Mouse (Mus musculus) MEL (cell line): Measurements from ENCODE around the gene Gm7879.

Source experiments
- BHLHE40 ChIP-seq: IDR thresholded peaks from 2 replicates; pipeline ENCODE4 v1.6.1; 2012; ENCODE audit warnings: low read depth, mild to moderate bottlenecking, inconsistent platforms, low read length, improper control_type of control experiment, borderline replicate concordance
- CHD2 ChIP-seq: IDR thresholded peaks from 2 replicates; pipeline ENCODE4 v1.6.1; 2011; ENCODE audit warnings: low read length, improper control_type of control experiment
- CTCF ChIP-seq, 3 experiments: IDR thresholded peaks in 2 of 3; conservative IDR thresholded peaks in 1 of 3; 2 replicates each; pipeline ENCODE4 v1.5.1; 2011 to 2012; ENCODE audit warnings: low read length in 3 of 3, low read depth in 2 of 3, mild to moderate bottlenecking in 2 of 3, improper control_type of control experiment in 1 of 3, inconsistent platforms in 1 of 3, mixed read lengths in 1 of 3, moderate library complexity in 1 of 3; ENCODE audit not compliant: control insufficient read depth in 1 of 3, insufficient read depth in 1 of 3, poor library complexity in 1 of 3, severe bottlenecking in 1 of 3
- EP300 ChIP-seq, 2 experiments: IDR thresholded peaks; 2 replicates each; pipeline ENCODE4 v1.6.1; 2011; ENCODE audit warnings: improper control_type of control experiment in 2 of 2, low read length in 2 of 2, low read depth in 1 of 2, mild to moderate bottlenecking in 1 of 2
- MEF2A ChIP-seq: IDR thresholded peaks from 2 replicates; pipeline ENCODE4 v1.6.1; 2014; ENCODE audit warnings: low read depth, mild to moderate bottlenecking, inconsistent platforms, low read length, improper control_type of control experiment; ENCODE audit not compliant: poor library complexity, insufficient replicate concordance, severe bottlenecking; ENCODE audit errors: extremely low read depth
- MXI1 ChIP-seq: IDR thresholded peaks from 2 replicates; pipeline ENCODE4 v1.6.1; 2011; ENCODE audit warnings: mild to moderate bottlenecking, low read depth, low read length, improper control_type of control experiment
- POLR2A ChIP-seq, 2 experiments: IDR thresholded peaks; 2 replicates each; pipeline ENCODE4 v1.6.1; 2011 to 2012; ENCODE audit warnings: low read length in 2 of 2, mild to moderate bottlenecking in 2 of 2, control low read depth in 1 of 2, improper control_type of control experiment in 1 of 2, low read depth in 1 of 2, moderate library complexity in 1 of 2; ENCODE audit not compliant: control insufficient read depth in 1 of 2, insufficient read depth in 1 of 2, poor library complexity in 1 of 2
- POLR2AphosphoS2 ChIP-seq: IDR thresholded peaks from 2 replicates; pipeline ENCODE4 v1.6.1; 2011; ENCODE audit warnings: low read length, improper control_type of control experiment
- RAD21 ChIP-seq: IDR thresholded peaks from 2 replicates; pipeline ENCODE4 v1.6.1; 2011; ENCODE audit warnings: mild to moderate bottlenecking, low read depth, low read length, improper control_type of control experiment
- TBP ChIP-seq: IDR thresholded peaks from 2 replicates; pipeline ENCODE4 v1.8.0; 2011; ENCODE audit warnings: low read depth, low read length, improper control_type of control experiment
- TCF12 ChIP-seq: IDR thresholded peaks from 2 replicates; pipeline ENCODE4 v1.6.1; 2014; ENCODE audit warnings: low read depth, mild to moderate bottlenecking, inconsistent platforms, low read length, improper control_type of control experiment, moderate library complexity
- USF1 ChIP-seq: IDR thresholded peaks from 2 replicates; pipeline ENCODE4 v1.6.1; 2014; ENCODE audit warnings: low read depth, mild to moderate bottlenecking, inconsistent platforms, low read length, improper control_type of control experiment, moderate library complexity

GRCm38 (mm10) chr5:43895931-43896330 lies 17.0 kb upstream of the Gm7879 start:
- TF ChIP-seq POLR2A (IDR thresholded peaks at IDR 0.05; ENCODE audit: control insufficient read depth in 1 of 2, insufficient read depth in 1 of 2, low read depth in 1 of 2, low read length in 2 of 2, poor library complexity in 1 of 2) (no peak), TBP (no peak), CTCF (IDR thresholded peaks at IDR 0.05 in 2 of 3, conservative IDR thresholded peaks at IDR 0.05 in 1 of 3; ENCODE audit: control insufficient read depth in 1 of 3, insufficient read depth in 1 of 3, low read depth in 2 of 3, low read length in 3 of 3, poor library complexity in 1 of 3, severe bottlenecking in 1 of 3) (no peak), POLR2AphosphoS2 (no peak), EP300 (IDR thresholded peaks at IDR 0.05; ENCODE audit: low read depth in 1 of 2, low read length in 2 of 2) (no peak), MXI1 (no peak), MEF2A (no peak), USF1 (no peak), TCF12 (no peak), RAD21 (no peak), CHD2 (no peak), BHLHE40 (no peak)
